Mouse (Mus musculus): ENCODE data around the gene Rsph3b.
"Not testable (repeated sequence)": the region's sequence is repeated elsewhere in the genome, so short reads cannot be mapped to it uniquely, and the experiment has no call there.

Rsph3b gene

DNA sequence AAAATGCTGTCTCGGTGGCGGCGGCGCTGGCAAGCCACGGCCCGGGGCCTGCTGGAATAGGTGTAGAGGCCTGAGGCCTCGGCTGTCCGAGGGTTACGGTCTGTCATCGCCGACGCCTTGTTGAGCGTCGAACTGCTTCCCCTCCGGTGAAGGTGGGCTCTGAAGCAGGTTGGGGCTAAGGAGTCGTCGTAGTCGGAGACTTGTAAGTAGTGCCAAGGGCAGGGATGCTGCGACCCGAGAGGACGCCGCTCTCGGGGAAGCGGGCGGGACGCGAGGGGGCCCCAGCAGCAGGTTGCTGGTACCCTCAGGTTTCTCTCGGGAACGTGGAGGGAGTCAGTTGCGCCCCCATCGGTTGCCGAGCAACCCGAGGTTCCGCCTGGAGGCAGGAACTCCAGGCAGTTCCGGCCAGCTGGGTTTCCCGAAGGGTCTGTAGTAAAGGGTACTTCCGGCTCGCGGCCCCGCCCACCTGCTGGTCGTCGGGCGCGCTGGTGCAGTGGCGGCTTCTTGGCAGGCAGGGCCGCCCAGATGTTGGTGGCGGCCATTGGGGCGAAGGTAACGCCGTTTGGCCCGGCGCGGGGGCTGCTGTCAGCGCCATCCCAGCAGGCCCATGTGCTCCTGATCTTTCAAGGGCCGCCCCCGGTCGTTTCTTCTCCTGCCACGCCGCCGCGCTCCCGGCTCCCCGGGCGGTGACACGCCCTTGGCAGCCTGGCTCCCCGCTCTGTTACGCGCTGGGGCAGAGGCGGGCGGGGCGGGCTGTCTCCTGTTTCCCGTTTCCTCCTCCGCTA is at the start of gene Rsph3b:
Gene Rsph3b (minus strand): TSS at position 699 of the 785 bp plus-strand sequence.
- DNase-seq (ENCODE audit: low spot score in 2 of 2): peak; percentile 48 to 55

DNA sequence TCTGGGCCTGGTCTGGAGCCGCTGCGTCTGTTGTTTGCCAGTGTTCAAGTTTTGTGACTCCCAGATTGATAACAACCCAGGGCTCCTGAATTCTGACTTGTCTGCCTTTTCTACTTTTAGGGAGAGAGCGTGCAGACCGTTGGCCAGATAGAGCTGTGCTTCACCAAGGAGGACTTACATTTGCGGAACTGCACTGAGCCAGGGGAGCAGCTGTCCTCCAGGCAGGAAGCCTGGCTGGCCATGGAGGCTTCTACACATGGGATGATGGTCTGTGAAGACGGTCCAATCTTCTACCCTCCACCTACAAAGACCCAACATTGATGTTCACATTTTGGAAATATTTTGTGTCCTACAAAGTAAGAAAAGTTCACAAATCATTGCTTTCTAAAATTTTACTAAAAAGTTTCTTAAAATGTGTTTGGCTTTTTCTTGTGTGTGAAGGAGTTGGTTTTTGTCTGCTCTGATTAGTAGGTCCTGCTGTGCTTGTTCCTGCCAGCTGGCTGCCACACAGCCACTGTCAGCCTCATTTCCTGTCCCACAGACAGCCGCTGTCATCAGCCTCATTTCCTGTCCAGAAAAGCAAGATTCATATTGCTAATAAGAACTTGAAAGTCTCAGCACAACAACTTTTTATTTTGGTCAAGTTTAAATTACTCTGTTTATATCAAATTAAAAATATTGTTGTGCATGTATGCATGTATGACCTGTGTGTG is 49.5 kb upstream of the Rsph3b start:
- not testable (repeated sequence) for DNase-seq (ENCODE audit: low spot score in 2 of 2)

DNA sequence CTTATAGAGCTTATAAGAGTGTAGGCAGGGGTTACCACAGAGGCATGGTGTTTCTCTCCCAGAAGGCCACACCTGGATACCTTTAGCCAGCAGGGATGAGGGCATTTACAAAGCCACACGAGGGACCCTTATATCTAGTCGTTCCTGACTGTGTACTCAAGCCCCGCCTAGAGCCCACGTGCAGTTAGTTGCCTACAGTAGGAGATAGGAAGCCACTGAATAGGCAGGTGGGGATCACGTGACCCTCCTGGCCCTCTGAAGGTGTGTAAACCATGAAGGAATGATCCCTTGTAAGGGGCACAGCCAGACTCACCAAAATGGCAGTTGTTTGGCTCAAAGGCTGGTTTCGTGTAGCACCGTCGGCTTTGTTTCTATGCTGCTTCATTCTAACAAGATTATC is 48.3 kb upstream of the Rsph3b start:
- not testable (repeated sequence) for DNase-seq (ENCODE audit: low spot score in 2 of 2)

DNA sequence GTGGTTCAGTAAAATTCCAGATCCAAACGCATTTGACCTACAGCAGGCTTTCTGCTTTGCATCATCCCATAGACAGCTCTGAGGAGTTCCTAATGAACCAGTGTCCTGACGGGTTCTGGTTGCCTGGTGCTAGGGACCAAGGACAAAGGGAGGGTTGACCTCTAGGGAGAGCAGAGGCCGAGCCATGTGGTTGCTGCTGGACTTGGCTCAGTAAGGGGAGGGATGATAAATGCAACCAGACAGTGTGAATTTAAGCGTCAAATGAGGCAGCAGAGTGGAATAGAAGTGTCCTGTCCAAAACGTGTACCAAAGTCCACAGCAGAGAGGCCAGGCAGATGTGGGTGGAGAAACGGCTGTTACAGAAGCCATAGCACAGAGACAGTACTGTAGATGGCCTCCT is 47.0 kb upstream of the Rsph3b start:
- not testable (repeated sequence) for DNase-seq (ENCODE audit: low spot score in 2 of 2)

DNA sequence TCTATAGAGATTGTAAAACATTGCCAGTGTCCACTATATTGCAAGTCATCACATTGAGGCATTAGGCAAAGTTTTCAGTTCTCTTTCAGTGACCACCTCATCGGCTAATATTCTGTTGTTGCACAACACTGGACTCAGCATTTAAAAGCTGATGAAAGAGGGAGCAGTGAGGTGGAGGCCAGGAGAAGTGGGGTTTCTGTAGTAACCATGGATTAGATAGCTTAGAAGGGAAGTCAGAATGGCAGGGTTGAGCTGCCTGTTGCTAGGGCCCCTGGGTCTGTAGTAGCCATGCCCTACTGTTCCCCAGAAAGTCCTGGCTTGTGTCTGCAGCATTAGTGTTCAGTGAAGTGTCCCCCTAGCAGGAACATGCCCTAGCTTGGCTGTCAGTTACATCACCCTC is 37.6 kb upstream of the Rsph3b start:
- not testable (repeated sequence) for DNase-seq (ENCODE audit: low spot score in 2 of 2)

DNA sequence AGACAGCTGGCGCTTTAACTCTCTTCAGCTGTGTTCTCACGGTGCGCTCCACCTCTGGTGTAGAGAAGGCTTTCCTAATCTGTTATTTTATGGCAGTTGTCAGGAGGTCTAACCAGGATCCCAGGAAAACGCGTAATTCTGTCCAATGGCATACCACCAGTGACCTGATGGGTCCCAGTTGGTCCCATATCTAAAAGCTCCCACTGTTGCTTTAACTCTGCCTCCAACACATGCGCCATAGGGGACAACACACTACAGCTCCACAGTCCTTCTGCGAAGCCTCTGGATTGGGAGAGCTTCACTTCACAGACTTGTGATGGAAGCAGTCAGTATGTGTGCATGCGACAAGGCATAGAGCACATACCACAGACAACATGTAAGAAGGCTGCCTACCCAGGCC is 31.7 kb upstream of the Rsph3b start:
- DNase-seq (ENCODE audit: low spot score in 2 of 2): not testable (repeated sequence)

DNA sequence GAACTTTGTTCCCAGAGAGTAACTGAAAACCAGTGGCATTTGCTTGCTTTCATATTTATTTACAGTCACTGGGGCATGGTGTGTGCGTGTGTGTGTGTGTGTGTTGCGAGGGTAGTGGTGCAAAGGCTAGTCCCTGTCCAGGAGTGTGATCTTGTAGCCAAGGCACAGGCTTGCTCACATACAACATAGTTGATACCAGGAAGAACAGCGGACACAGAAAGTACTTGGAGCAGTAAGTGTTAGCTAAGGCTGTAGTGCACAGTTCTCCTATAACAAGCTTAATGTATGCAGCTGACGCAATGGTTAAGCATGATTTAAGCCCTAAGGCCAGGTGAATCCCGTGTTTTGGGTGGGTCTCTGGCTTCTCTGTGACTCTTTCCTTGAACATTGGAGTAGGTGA is 30.9 kb upstream of the Rsph3b start:
- not testable (repeated sequence) for DNase-seq (ENCODE audit: low spot score in 2 of 2)

DNA sequence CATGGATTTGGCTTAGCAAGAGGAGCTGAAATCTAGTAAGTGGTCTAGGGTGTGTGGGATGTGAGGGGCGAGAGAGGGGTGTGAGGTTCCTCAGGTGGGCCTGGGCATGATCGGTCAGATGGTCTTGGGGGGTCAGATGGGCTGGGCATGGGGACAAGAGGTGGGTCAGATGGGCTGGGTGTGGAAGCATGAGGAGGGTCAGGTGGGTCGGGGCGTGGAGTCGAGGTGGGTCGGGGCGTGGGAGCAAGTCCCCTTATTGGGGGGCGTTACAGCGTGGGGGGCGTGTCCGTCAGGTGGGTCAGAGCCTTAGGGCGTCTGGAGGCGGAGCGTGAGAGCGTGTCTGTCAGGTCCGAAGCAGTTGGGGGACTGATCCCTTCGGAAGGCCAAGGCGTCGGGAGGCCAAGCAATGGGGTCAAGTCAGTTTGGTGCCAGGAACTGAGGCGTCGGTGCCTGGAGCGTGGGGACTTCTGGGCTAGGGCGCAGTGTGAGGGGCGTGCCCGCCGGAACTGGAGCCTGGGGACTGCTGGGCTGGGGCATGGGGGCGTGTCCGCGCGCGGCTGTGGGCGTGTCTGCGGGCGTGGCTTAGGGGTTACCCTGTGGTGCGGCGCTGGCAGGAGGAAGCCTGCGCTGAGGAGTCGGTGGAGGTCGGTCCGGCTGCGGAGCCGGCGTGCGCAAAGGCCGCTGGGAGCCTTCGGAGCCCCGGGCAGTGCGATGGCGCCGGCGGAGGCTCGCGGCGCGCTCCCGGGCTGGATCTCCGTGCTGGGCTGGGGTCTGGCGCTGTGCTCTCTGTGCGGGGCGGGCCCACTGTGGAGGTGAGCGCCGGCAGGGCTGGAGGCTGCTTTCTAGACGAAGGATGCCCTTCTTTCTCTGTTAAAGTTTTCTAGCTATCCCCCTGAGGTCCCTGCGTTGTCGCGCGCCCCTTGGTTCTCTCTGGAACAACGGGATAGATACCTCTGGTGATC is 30.1 kb upstream of the Rsph3b start, which contains the start of gene Gm49721:
Gene Gm49721 (plus strand): TSS at position 618 of the 962 bp plus-strand sequence.
- peak; percentile 40 to 59 for DNase-seq (ENCODE audit: low spot score in 2 of 2)

DNA sequence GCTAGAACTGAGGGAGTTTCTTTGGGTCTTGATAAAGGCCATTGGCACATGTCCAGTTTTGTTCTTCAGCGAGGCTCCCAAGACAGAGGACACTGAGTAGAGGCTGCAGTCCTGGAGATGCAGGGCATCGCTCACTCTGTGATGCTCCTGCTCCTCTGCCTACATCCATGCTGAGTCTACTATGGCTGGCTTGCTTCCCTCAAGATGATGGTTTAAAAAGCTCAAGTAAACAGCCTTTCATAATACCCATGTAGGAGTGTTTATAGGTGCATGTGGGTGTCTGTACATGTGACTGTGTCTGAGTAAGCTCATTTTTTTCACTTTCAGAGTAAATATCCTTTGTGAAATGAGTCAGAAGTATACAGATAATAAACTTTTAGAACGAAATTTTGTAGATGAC is 26.5 kb upstream of the Rsph3b start:
- not testable (repeated sequence) for DNase-seq (ENCODE audit: low spot score in 2 of 2)

DNA sequence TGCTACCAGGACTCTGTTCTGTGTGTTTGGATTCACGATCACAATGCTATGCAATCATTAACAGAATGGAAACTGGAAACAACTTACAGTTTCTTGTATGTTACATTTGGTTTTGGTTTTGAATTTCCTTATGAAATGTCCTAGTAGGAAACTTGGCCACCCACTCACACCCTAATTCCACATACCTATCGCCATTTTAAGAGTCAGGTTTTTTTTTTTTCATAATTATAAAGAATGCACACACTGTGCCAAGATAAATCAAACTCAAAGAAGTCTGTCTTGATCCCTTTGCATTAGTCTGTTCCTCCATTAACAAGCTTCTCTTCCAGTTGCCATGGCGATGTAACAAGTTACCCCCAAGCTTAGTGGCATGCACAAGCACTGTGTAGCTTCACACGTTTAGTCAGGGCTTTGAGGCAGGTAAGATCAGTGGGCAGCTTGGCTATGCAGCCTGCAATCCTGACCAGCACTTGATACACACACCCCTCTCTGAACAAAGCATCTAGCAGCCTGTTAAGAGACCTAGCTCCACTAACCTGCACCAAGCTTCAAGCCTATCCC is 24.4 kb upstream of the Rsph3b start:
- DNase-seq (ENCODE audit: low spot score in 2 of 2): not testable (repeated sequence)

DNA sequence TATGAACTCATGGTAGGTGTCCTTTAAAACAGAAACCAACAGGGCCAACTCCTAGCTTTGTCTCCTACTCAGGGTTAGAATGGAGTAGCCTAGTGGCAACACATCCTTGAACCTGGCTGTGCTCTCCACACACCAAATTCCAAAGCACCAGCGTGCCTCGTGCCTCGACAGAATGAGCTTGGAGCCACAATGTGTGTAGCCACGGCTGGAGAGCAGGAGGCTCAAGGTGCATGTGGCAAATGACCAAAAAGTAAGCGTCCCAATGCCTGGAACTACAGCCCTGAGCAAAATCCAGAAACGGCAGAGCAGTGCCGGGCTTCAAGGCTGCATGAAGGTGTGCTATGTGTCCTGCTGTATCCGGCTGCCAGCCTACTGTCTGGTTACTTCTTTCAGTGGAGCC is 22.8 kb upstream of the Rsph3b start:
- DNase-seq (ENCODE audit: low spot score in 2 of 2): not testable (repeated sequence)

DNA sequence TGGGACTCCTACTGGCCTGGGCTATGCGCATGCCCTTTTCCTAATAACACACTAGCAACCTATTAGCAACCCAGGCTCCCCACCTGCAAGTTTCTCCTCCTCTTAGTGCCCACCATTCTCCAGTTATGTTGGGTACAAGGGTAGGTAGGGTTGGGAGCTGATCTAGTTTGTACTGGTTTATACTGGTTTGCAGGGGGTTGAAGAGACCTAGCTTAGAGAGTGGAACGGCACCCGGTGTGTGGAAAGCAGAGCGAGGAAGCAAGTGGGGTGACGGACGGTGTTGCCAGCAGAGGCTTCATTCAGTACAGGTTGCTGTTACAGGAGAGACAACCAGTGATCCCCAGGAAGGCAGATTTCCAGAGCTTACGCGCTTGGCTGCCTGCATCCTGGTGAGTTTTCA is 21.9 kb upstream of the Rsph3b start, which contains the start of gene Rnaset2b:
Gene Rnaset2b (plus strand): TSS at position 301 of the 400 bp plus-strand sequence.
- not testable (repeated sequence) for DNase-seq (ENCODE audit: low spot score in 2 of 2)

DNA sequence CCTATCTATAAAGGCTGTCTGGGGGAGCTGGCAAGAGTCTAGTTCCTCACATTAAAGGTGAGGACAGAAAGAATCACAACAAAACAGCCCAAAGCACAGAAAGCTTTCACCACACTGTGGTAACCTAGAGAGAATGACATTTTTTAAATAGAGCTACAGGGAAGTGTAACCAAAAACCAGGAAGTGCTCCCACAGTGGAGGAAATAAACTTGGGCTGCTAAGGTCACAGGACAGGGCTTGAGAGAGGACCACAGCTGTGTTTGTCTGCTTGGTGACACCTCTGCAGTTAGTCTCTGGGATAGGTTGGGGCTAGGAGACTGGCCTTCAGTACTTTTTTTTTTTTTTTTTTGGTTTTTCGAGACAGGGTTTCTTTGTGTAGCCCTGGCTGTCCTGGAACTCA is 19.2 kb upstream of the Rsph3b start:
- DNase-seq (ENCODE audit: low spot score in 2 of 2): not testable (repeated sequence)

DNA sequence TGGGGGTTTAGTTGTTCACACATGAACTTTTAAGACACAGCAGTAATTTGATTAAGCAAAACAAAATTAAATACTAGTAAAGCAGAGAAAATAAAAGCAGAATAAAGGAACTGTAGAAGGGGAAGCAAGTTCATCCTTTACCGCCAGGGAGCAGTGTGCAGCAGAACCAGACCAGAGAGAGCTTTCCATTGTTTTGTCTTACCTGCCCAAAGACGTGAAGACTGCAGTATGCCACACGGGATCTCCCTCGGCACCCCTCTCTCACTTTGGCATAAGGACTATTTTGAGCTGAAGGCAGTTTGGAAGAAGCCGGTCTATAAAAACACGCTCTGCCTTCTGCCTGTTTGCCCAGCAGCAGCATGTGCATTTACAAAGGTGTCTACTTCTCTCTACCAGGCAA is 16.9 kb upstream of the Rsph3b start:
- not testable (repeated sequence) for DNase-seq (ENCODE audit: low spot score in 2 of 2)

DNA sequence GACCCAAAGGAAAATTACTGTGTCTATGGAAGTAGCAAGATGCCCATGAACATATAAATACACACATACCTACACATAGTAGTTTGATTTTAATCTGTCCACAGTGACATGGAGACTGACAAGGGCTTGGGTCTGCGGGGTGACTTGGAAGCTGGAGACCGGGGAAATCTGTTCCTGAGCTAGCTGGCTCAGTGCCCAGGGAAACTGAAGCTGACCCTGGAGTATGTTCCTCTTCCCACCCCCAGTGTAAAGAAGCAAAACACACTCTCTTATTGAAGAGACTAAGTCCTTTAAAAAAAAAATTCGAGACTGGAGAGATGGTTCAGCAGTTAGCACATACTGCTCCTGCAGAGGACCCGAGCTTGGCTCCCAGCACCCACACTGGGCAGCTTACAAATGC is 14.5 kb upstream of the Rsph3b start:
- not testable (repeated sequence) for DNase-seq (ENCODE audit: low spot score in 2 of 2)

DNA sequence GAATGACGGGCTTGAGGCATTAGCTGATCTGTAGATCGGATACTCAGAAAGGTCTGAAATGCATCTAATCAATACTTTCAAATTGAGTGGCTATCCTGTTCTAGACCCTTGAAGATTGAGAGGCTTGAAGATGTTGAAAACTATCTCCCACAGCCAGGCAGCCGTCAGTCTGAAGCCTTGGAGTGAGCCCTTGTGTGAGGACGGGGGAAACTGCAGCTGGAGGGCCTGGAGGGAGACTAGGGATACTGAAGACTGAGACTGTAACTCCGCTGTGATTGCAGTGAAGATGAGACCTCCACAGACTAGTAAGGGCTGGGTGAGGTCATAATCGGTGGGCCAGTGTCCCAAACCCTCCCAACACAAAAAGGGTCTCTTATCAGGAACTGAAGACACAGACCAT is 13.9 kb upstream of the Rsph3b start:
- DNase-seq (ENCODE audit: low spot score in 2 of 2): not testable (repeated sequence)

DNA sequence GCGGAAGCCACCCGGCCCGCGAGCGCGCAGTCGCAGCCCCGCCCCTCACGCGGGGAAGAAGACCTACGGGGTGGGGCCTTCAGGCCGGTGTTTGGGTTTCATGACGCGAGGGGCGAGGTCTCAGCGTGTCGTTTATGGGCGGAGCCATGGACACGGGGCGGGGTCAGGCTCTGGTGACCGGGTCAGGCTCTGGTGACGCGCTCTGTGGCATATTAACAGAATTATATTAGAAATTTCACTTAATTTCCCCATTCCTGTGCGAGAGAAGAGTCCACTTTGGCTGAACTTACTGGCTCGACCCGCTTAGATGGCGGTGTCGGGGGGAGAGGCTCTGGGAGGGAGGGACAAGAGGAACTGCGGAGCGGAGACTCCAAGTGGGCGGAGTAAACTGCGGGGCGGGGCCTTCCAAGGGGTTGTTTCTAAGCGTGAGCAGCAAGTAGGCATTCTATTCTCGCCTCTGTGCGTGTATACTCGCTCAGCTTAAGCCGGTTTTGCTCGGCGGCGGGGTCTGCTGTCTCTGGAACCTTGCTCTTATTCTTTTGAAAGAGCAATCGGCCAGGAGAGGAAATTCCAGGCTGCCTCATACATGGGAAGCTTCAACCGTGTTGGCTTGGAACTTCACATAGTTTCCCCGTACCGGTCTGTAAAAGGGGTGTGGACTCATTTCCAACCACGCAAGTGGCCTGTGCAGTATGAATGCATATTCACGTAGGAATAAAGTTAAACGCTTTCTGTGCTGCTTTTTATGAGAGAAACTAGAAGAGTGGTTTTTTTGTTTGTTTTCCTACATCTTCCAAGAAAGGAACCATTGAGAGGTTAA is 12.9 kb upstream of the Rsph3b start:
- DNase-seq (ENCODE audit: low spot score in 2 of 2): not testable (repeated sequence)

DNA sequence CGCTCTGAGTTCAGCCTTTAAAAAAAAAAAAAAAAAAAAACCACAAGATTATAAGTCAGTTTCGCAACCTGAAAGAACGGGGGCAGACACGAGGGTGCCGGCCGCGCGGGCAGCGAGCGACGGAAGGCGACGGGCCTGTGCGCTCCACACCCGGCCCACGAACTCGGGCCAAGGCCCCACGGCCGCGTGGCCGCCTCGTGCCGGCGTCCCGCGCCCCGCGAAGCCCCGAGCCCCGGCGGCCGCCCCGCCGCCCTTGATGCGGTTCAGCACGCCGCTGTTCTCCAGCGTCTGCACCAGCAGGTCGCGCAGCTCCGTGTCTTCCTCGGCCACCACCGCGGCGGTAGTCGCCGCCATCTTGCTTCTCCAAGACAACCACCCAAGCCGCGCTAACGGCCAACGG is 12.3 kb upstream of the Rsph3b start, which contains the start of gene Tagap1:
Gene Tagap1 (minus strand): TSS at position 381 of the 400 bp plus-strand sequence.
- DNase-seq (ENCODE audit: low spot score in 2 of 2): peak; percentile 21 to 25

DNA sequence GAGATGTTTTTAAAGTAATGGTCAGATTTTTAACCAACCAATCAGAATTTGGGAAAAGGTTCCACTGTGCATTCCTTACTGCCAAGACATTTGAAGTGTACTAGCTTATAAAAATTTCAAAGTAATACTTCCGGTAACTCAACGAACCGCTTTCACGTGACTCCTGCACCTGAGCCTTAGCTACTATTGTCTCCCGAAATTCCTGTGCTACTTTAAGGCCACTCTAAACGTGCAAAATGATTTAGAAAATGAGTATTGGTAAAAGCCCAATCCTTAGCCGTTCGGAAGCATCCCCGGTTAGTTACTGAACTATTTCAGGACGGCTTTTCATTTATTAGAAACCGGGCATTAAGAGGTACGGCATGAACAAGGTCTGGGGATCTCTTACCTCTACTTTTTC is 11.9 kb upstream of the Rsph3b start:
- DNase-seq (ENCODE audit: low spot score in 2 of 2): not testable (repeated sequence)

DNA sequence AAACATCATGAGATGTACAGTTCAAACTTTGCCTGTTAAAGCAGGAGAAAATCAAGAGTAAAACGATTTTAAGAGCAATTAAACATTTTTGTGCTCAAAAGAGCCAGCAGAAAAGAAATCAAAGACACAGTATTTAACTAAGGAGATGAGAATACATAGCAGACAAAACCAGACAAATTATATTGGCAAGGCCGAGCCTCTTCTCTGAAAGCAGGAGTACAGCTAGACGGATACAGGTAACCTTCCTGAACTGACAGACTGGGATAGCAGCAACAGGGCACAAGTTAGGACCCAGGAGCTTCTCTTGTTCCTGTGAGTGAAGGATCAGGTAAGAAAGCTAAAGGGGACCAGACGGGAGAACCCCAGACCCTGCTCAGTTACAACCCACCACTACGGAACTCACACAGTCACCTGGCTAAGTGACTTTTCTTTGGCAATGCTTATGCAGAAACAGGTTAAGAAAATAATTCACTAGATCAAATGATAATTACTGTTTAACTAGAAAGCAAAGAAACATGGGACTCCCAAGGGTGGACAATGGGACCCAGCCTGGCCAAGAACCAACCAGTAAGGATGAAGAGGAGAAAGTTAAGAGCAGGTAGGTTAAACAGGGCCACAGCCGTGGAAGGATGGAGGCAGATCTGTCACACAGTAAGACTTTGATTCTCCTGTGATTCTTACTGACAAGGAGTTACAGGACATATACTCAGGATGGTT is 11.2 kb upstream of the Rsph3b start:
- not testable (repeated sequence) for DNase-seq (ENCODE audit: low spot score in 2 of 2)

Data from spleen, postnatal 14 days (tissue).